Mouse (Mus musculus) spleen, adult 2 months (tissue): Measurements from ENCODE around the gene Ly86. TPM values are rescaled to one million over a fixed set of nuclear protein-coding genes. Genes with fewer than 3 reads are reported as not detected.

Experiments
- DNase-seq, 2 experiments: peaks; one replicate each; pipeline versions ENCODE4 v3.0.0 to v3.0.0-alpha.2; 2012 to 2021; ENCODE audit warnings: low spot score in 2 of 2, low read depth in 1 of 2
- H3K27ac ChIP-seq: fragments of 200-500 bp; 2 replicates; pipeline ENCODE4 v1.5.1; 2012; ENCODE audit warnings: low read length, inconsistent platforms; ENCODE audit not compliant: insufficient read depth
- H3K27me3 ChIP-seq: fragments of 200-500 bp; 2 replicates; pipeline ENCODE4 v1.6.1; 2012; ENCODE audit warnings: mild to moderate bottlenecking, moderate library complexity, low read length, inconsistent platforms; ENCODE audit not compliant: control insufficient read depth, insufficient read depth
- H3K36me3 ChIP-seq: fragments of 200-500 bp; 2 replicates; pipeline ENCODE4 v1.6.1; 2012; ENCODE audit warnings: mild to moderate bottlenecking, low read length, inconsistent platforms; ENCODE audit not compliant: control insufficient read depth, insufficient read depth
- H3K4me1 ChIP-seq: fragments of 200-500 bp; 2 replicates; pipeline ENCODE4 v1.6.1; 2011; ENCODE audit warnings: inconsistent platforms; ENCODE audit not compliant: control insufficient read depth, insufficient read depth, insufficient read length
- H3K4me3 ChIP-seq: fragments of 200-500 bp; 2 replicates; pipeline ENCODE4 v1.5.1; 2011; ENCODE audit warnings: mild to moderate bottlenecking, inconsistent platforms; ENCODE audit not compliant: insufficient read depth, insufficient read length; ENCODE audit errors: extremely low read depth
- CTCF ChIP-seq: fragments of 200-500 bp; IDR thresholded peaks from 2 replicates; pipeline ENCODE4 v1.5.1; 2011; ENCODE audit warnings: mild to moderate bottlenecking, inconsistent platforms; ENCODE audit not compliant: insufficient read depth, insufficient read length, insufficient replicate concordance; ENCODE audit errors: extremely low read depth
- POLR2A ChIP-seq: fragments of 200-500 bp; IDR thresholded peaks from 2 replicates; pipeline ENCODE4 v1.6.1; 2011; ENCODE audit warnings: low read depth, low read length, inconsistent platforms
- WGBS: fragments of 180-500 bp; shearing (Covaris S2); methylation state at CpG from one replicate; pipeline ENCODE4 v1.1.7; 2018; 5-methylcytosine and 5-hydroxymethylcytosine counted together
- polyA plus RNA-seq: library from polyadenylated mRNA; depleted of rRNA; stranded (reverse); fragments of >200 nt; gene quantifications from 2 replicates; pipeline ENCODE4 v1.2.3, GENCODE M21; 2012; rRNA removed

The Ly86 gene
- polyA plus RNA-seq: 44.8 and 49.3 TPM in 2 replicates

- Histone ChIP-seq H3K4me3 (peak within 1 kb of the TSS; percentile 75), H3K4me1 (peaks cover 18% of the 10 kb centered on the region; the same call in 1 of the 2 replicates), H3K27me3 (no peaks in the 10 kb centered on the region), H3K36me3 (peaks cover 1% of the 10 kb centered on the region; the same call in 1 of the 2 replicates), H3K27ac (peak within 1 kb of the TSS; percentile 93)
- TF ChIP-seq CTCF: no peak
- peak; percentile 80 for TF ChIP-seq POLR2A
- peak; percentile 75 to 78 for DNase-seq
- WGBS: 53% methylated on average over 28 of the region's 28 CpGs
These were observed at the start of gene Ly86 for GRCm38 (mm10) chr13:37344909-37345772. TSS of gene Ly86 (plus strand) at chr13:37345208.

- 92% methylated on average over 5 of the region's 5 CpGs for WGBS
- DNase-seq: no peak
- TF ChIP-seq CTCF (no peak), POLR2A (no peak)
- Histone ChIP-seq H3K36me3 (no peaks in the 10 kb centered on the region), H3K27ac (no peak overlapping the region), H3K4me3 (no peak overlapping the region), H3K4me1 (no peaks in the 10 kb centered on the region), H3K27me3 (no peaks in the 10 kb centered on the region)
These were observed 47.1 kb upstream of the Ly86 start for GRCm38 (mm10) chr13:37297886-37298285.

- Histone ChIP-seq H3K4me3 (no peak overlapping the region), H3K27me3 (no peaks in the 10 kb centered on the region), H3K36me3 (no peaks in the 10 kb centered on the region), H3K4me1 (no peaks in the 10 kb centered on the region), H3K27ac (no peak overlapping the region)
- TF ChIP-seq POLR2A (no peak), CTCF (no peak)
- WGBS: 73% methylated on average over 1 of the region's 1 CpGs
- no peak for DNase-seq
These were observed 46.2 kb upstream of the Ly86 start for GRCm38 (mm10) chr13:37298856-37299255.

- H3K4me1 ChIP-seq: no peaks in the 10 kb centered on the region
- H3K27ac ChIP-seq: no peak overlapping the region
- H3K36me3 ChIP-seq: no peaks in the 10 kb centered on the region
- TF ChIP-seq CTCF: no peak
- no peak for TF ChIP-seq POLR2A
- no peak overlapping the region for H3K4me3 ChIP-seq
- DNase-seq: no peak
- 75% methylated on average over 5 of the region's 5 CpGs for WGBS
- H3K27me3 ChIP-seq: no peaks in the 10 kb centered on the region
These were observed 42.1 kb upstream of the Ly86 start for GRCm38 (mm10) chr13:37302877-37303276.

- no peaks in the 10 kb centered on the region for H3K36me3 ChIP-seq
- H3K4me1 ChIP-seq: peaks cover 6% of the 10 kb centered on the region; the same call in 1 of the 2 replicates
- no peak overlapping the region for H3K27ac ChIP-seq
- DNase-seq: no peak
- no peaks in the 10 kb centered on the region for H3K27me3 ChIP-seq
- no peak overlapping the region for H3K4me3 ChIP-seq
- WGBS: 15% methylated on average over 4 of the region's 4 CpGs
- TF ChIP-seq POLR2A (no peak), CTCF (no peak)
These were observed 37.0 kb upstream of the Ly86 start for GRCm38 (mm10) chr13:37308006-37308405.

- Histone ChIP-seq H3K27ac (no peak overlapping the region), H3K27me3 (no peaks in the 10 kb centered on the region), H3K36me3 (no peaks in the 10 kb centered on the region), H3K4me3 (no peak overlapping the region), H3K4me1 (peaks cover 6% of the 10 kb centered on the region; the same call in 1 of the 2 replicates)
- no peak for TF ChIP-seq POLR2A
- TF ChIP-seq CTCF: no peak
- no peak for DNase-seq
- WGBS: 83% methylated on average over 5 of the region's 5 CpGs
These were observed 35.7 kb upstream of the Ly86 start for GRCm38 (mm10) chr13:37309296-37309695.

- 36% methylated on average over 8 of the region's 8 CpGs for WGBS
- DNase-seq: no peak
- no peaks in the 10 kb centered on the region for H3K36me3 ChIP-seq
- H3K27me3 ChIP-seq: no peaks in the 10 kb centered on the region
- H3K4me1 ChIP-seq: peaks cover 6% of the 10 kb centered on the region; the same call in 1 of the 2 replicates
- no peak overlapping the region for H3K4me3 ChIP-seq
- TF ChIP-seq CTCF (no peak), POLR2A (no peak)
- no peak overlapping the region for H3K27ac ChIP-seq
These were observed 34.7 kb upstream of the Ly86 start for GRCm38 (mm10) chr13:37310331-37310730.
